Mouse (Mus musculus) MEL (cell line): ENCODE data around the gene Atf3. TPM values are rescaled to one million over a fixed set of nuclear protein-coding genes. Genes with fewer than 3 reads are reported as not detected.
A peak's percentile ranks its signal among the peaks of the same experiment; 100 is the strongest.

Experiments
- DNase-seq: peaks from one replicate; pipeline ENCODE4 v3.0.0; 2011; ENCODE audit warnings: low read depth, low spot score
- H3K27ac ChIP-seq: 2 replicates; pipeline ENCODE4 v1.5.1; 2012; ENCODE audit warnings: low read depth, mild to moderate bottlenecking, control low read depth, low read length, moderate library complexity; ENCODE audit not compliant: control insufficient read depth
- H3K27me3 ChIP-seq, 2 experiments: fragments of 150-350 bp in 1 of 2; sonication (generic) in 1 of 2; 2 replicates each; pipeline ENCODE4 v1.6.1; 2012; ENCODE audit warnings: low read length in 2 of 2, mild to moderate bottlenecking in 2 of 2, improper control_type of control experiment in 1 of 2, moderate library complexity in 1 of 2; ENCODE audit not compliant: insufficient read depth in 2 of 2, control insufficient read depth in 1 of 2
- H3K36me3 ChIP-seq, 2 experiments: 2 replicates each; pipeline ENCODE4 v1.6.1; 2012 to 2014; ENCODE audit warnings: low read length in 2 of 2, improper control_type of control experiment in 1 of 2, inconsistent platforms in 1 of 2, mild to moderate bottlenecking in 1 of 2; ENCODE audit not compliant: insufficient read depth in 2 of 2, control insufficient read depth in 1 of 2
- H3K4me1 ChIP-seq, 2 experiments: fragments of 150-350 bp in 1 of 2; sonication (generic) in 1 of 2; 2 replicates each; pipeline ENCODE4 v1.6.1; 2012; ENCODE audit warnings: low read length in 2 of 2, improper control_type of control experiment in 1 of 2, mild to moderate bottlenecking in 1 of 2; ENCODE audit not compliant: insufficient read depth in 2 of 2, control insufficient read depth in 1 of 2
- H3K4me3 ChIP-seq, 2 experiments: fragments of 150-350 bp in 1 of 2; sonication (generic) in 1 of 2; 2 replicates each; pipeline ENCODE4 v1.5.1; 2012; ENCODE audit warnings: low read depth in 2 of 2, low read length in 2 of 2, mild to moderate bottlenecking in 2 of 2, moderate library complexity in 2 of 2, control low read depth in 1 of 2, improper control_type of control experiment in 1 of 2; ENCODE audit not compliant: control insufficient read depth in 1 of 2, insufficient read depth in 1 of 2
- H3K79me2 ChIP-seq: 2 replicates; pipeline ENCODE4 v1.6.1; 2012; ENCODE audit warnings: mild to moderate bottlenecking, low read length, moderate library complexity; ENCODE audit not compliant: control insufficient read depth, poor library complexity, insufficient read depth
- H3K9ac ChIP-seq: 2 replicates; pipeline ENCODE4 v1.6.1; 2012; ENCODE audit warnings: low read depth, mild to moderate bottlenecking, control low read depth, low read length, moderate library complexity; ENCODE audit not compliant: control insufficient read depth, poor library complexity, severe bottlenecking
- H3K9me3 ChIP-seq: fragments of 150-350 bp; sonication (generic); replicated peaks from 2 replicates; pipeline ENCODE4 v1.6.1; 2012; ENCODE audit warnings: mild to moderate bottlenecking, low read length, improper control_type of control experiment, moderate library complexity; ENCODE audit not compliant: insufficient read depth
- BHLHE40 ChIP-seq: IDR thresholded peaks from 2 replicates; pipeline ENCODE4 v1.6.1; 2012; ENCODE audit warnings: low read depth, mild to moderate bottlenecking, inconsistent platforms, low read length, improper control_type of control experiment, borderline replicate concordance
- CHD1 ChIP-seq: IDR thresholded peaks from 2 replicates; pipeline ENCODE4 v1.6.1; 2012; ENCODE audit warnings: low read depth, mild to moderate bottlenecking, inconsistent platforms, low read length, improper control_type of control experiment
- CTCF ChIP-seq, 3 experiments: IDR thresholded peaks in 2 of 3; conservative IDR thresholded peaks in 1 of 3; 2 replicates each; pipeline ENCODE4 v1.5.1; 2011 to 2012; ENCODE audit warnings: low read length in 3 of 3, low read depth in 2 of 3, mild to moderate bottlenecking in 2 of 3, improper control_type of control experiment in 1 of 3, inconsistent platforms in 1 of 3, mixed read lengths in 1 of 3, moderate library complexity in 1 of 3; ENCODE audit not compliant: control insufficient read depth in 1 of 3, insufficient read depth in 1 of 3, poor library complexity in 1 of 3, severe bottlenecking in 1 of 3
- E2F4 ChIP-seq: IDR thresholded peaks from 2 replicates; pipeline ENCODE4 v1.6.1; 2011; ENCODE audit warnings: low read depth, low read length, improper control_type of control experiment, borderline replicate concordance
- EP300 ChIP-seq, 2 experiments: IDR thresholded peaks; 2 replicates each; pipeline ENCODE4 v1.6.1; 2011; ENCODE audit warnings: improper control_type of control experiment in 2 of 2, low read length in 2 of 2, low read depth in 1 of 2, mild to moderate bottlenecking in 1 of 2
- ETS1 ChIP-seq: IDR thresholded peaks from 2 replicates; pipeline ENCODE4 v1.6.1; 2012; ENCODE audit warnings: low read depth, mild to moderate bottlenecking, inconsistent platforms, low read length, improper control_type of control experiment, moderate library complexity
- GATA1 ChIP-seq: IDR thresholded peaks from 2 replicates; pipeline ENCODE4 v1.6.1; 2011; ENCODE audit warnings: low read depth, low read length, improper control_type of control experiment
- HCFC1 ChIP-seq: IDR thresholded peaks from 2 replicates; pipeline ENCODE4 v1.6.1; 2012; ENCODE audit warnings: low read depth, mild to moderate bottlenecking, inconsistent platforms, low read length, improper control_type of control experiment, moderate library complexity
- JUND ChIP-seq: IDR thresholded peaks from 2 replicates; pipeline ENCODE4 v1.6.1; 2011; ENCODE audit warnings: low read depth, mild to moderate bottlenecking, improper control_type of control experiment, low read length
- KAT2A ChIP-seq: conservative IDR thresholded peaks from 2 replicates; pipeline ENCODE4 v1.6.1; 2012; ENCODE audit warnings: low read depth, low read length, improper control_type of control experiment, inconsistent platforms
- MAFK ChIP-seq: IDR thresholded peaks from 2 replicates; pipeline ENCODE4 v1.6.1; 2011; ENCODE audit warnings: low read depth, mild to moderate bottlenecking, low read length, improper control_type of control experiment, borderline replicate concordance
- MAZ ChIP-seq: IDR thresholded peaks from 2 replicates; pipeline ENCODE4 v1.6.1; 2012; ENCODE audit warnings: low read depth, mild to moderate bottlenecking, inconsistent platforms, low read length, improper control_type of control experiment
- MEF2A ChIP-seq: IDR thresholded peaks from 2 replicates; pipeline ENCODE4 v1.6.1; 2014; ENCODE audit warnings: low read depth, mild to moderate bottlenecking, inconsistent platforms, low read length, improper control_type of control experiment; ENCODE audit not compliant: poor library complexity, insufficient replicate concordance, severe bottlenecking; ENCODE audit errors: extremely low read depth
- MYB ChIP-seq: IDR thresholded peaks from 2 replicates; pipeline ENCODE4 v1.6.1; 2011; ENCODE audit warnings: mild to moderate bottlenecking, low read depth, low read length, improper control_type of control experiment
- MYC ChIP-seq: IDR thresholded peaks from 2 replicates; pipeline ENCODE4 v1.6.1; 2011; ENCODE audit warnings: low read depth, mild to moderate bottlenecking, low read length, improper control_type of control experiment, moderate library complexity
- NELFE ChIP-seq: IDR thresholded peaks from 2 replicates; pipeline ENCODE4 v1.6.1; 2011; ENCODE audit warnings: low read depth, low read length, improper control_type of control experiment
- NRF1 ChIP-seq: IDR thresholded peaks from 2 replicates; pipeline ENCODE4 v1.6.1; 2014; ENCODE audit warnings: low read depth, mild to moderate bottlenecking, inconsistent platforms, low read length, improper control_type of control experiment, moderate library complexity; ENCODE audit not compliant: poor library complexity, insufficient read depth, severe bottlenecking
- POLR2AphosphoS2 ChIP-seq: IDR thresholded peaks from 2 replicates; pipeline ENCODE4 v1.6.1; 2011; ENCODE audit warnings: low read length, improper control_type of control experiment
- RAD21 ChIP-seq: IDR thresholded peaks from 2 replicates; pipeline ENCODE4 v1.6.1; 2011; ENCODE audit warnings: mild to moderate bottlenecking, low read depth, low read length, improper control_type of control experiment
- SIN3A ChIP-seq: IDR thresholded peaks from 2 replicates; pipeline ENCODE4 v1.6.1; 2012; ENCODE audit warnings: low read length, improper control_type of control experiment, inconsistent platforms
- SMC3 ChIP-seq: IDR thresholded peaks from 2 replicates; pipeline ENCODE4 v1.6.1; 2011; ENCODE audit warnings: low read depth, low read length, improper control_type of control experiment
- TAL1 ChIP-seq: IDR thresholded peaks from 2 replicates; pipeline ENCODE4 v1.6.1; 2012; ENCODE audit warnings: mild to moderate bottlenecking, inconsistent platforms, low read length, moderate library complexity, mixed read lengths
- TBP ChIP-seq: IDR thresholded peaks from 2 replicates; pipeline ENCODE4 v1.8.0; 2011; ENCODE audit warnings: low read depth, low read length, improper control_type of control experiment
- USF1 ChIP-seq: IDR thresholded peaks from 2 replicates; pipeline ENCODE4 v1.6.1; 2014; ENCODE audit warnings: low read depth, mild to moderate bottlenecking, inconsistent platforms, low read length, improper control_type of control experiment, moderate library complexity
- ZKSCAN1 ChIP-seq: IDR thresholded peaks from 2 replicates; pipeline ENCODE4 v1.6.1; 2012; ENCODE audit warnings: low read depth, mild to moderate bottlenecking, inconsistent platforms, low read length, improper control_type of control experiment, moderate library complexity
- ZMIZ1 ChIP-seq: IDR thresholded peaks from 2 replicates; pipeline ENCODE4 v1.6.1; 2012; ENCODE audit warnings: low read depth, mild to moderate bottlenecking, inconsistent platforms, low read length, improper control_type of control experiment, moderate library complexity
- polyA plus RNA-seq, 2 experiments: library from polyadenylated mRNA; stranded (reverse) in 1 of 2; unstranded in 1 of 2; fragments of >175 nt in 1 of 2; fragments of >200 nt in 1 of 2; gene quantifications; 2 replicates each; pipeline versions ENCODE4 v1.2.1 to v1.2.4; 2012; ENCODE audit warnings: low replicate concordance in 2 of 2, low read depth in 1 of 2; ENCODE audit not compliant: insufficient read length in 2 of 2, insufficient read depth in 1 of 2, missing spikeins in 1 of 2
- total RNA-seq: library from RNA; depleted of rRNA; stranded (reverse); fragments of 300-350 nt; gene quantifications from 2 replicates; pipeline ENCODE4 v1.2.3, GENCODE M21; 2012

The Atf3 gene
- total and polyA plus RNA-seq, 3 experiments, result 0.46 to 1.4 TPM; not detected in 1

GRCm38 (mm10) chr1:191224981-191225703, 7.3 kb upstream of the Atf3 start:
- Histone ChIP-seq H3K9ac (peak overlapping the region; percentile 83), H3K4me1 (peaks cover 7 to 17% of the 10 kb centered on the region in 2 experiments; a peak in 3 of 4 replicates), H3K36me3 (peaks cover 0 to 12% of the 10 kb centered on the region in 2 experiments; a peak in 2 of 4 replicates)
- peak; percentile 76 for DNase-seq
- no peak for TF ChIP-seq NRF1
- TF ChIP-seq TAL1, result no peak
- TF ChIP-seq NELFE, result no peak
- TF ChIP-seq ZMIZ1, result no peak
- no peak for TF ChIP-seq CTCF (IDR thresholded peaks at IDR 0.05 in 2 of 3, conservative IDR thresholded peaks at IDR 0.05 in 1 of 3; ENCODE audit: control insufficient read depth in 1 of 3, insufficient read depth in 1 of 3, low read depth in 2 of 3, low read length in 3 of 3, poor library complexity in 1 of 3, severe bottlenecking in 1 of 3)
- no peak for TF ChIP-seq TBP
- TF ChIP-seq KAT2A, result no peak
- TF ChIP-seq MYC, result no peak
- no peak for TF ChIP-seq CHD1
- no peak for TF ChIP-seq GATA1
- no peak for TF ChIP-seq ETS1
- no peak for TF ChIP-seq JUND
- no peak for TF ChIP-seq MYB
- TF ChIP-seq SIN3A, result no peak
- no peak for TF ChIP-seq ZKSCAN1
- TF ChIP-seq MAZ, result no peak
- no peak for TF ChIP-seq RAD21
- TF ChIP-seq E2F4, result no peak
- no peak for TF ChIP-seq EP300 (IDR thresholded peaks at IDR 0.05; ENCODE audit: low read depth in 1 of 2, low read length in 2 of 2)
- TF ChIP-seq, all 39 proteins: peak for 0
- H3K4me3 ChIP-seq, result peak overlapping the region; percentile 83 to 86
- H3K79me2 ChIP-seq, result peaks cover 9% of the 10 kb centered on the region
- H3K27ac ChIP-seq, result peak overlapping the region; percentile 64
- no peaks in the 10 kb centered on the region for H3K9me3 ChIP-seq
- no peaks in the 10 kb centered on the region for H3K27me3 ChIP-seq

DNA sequence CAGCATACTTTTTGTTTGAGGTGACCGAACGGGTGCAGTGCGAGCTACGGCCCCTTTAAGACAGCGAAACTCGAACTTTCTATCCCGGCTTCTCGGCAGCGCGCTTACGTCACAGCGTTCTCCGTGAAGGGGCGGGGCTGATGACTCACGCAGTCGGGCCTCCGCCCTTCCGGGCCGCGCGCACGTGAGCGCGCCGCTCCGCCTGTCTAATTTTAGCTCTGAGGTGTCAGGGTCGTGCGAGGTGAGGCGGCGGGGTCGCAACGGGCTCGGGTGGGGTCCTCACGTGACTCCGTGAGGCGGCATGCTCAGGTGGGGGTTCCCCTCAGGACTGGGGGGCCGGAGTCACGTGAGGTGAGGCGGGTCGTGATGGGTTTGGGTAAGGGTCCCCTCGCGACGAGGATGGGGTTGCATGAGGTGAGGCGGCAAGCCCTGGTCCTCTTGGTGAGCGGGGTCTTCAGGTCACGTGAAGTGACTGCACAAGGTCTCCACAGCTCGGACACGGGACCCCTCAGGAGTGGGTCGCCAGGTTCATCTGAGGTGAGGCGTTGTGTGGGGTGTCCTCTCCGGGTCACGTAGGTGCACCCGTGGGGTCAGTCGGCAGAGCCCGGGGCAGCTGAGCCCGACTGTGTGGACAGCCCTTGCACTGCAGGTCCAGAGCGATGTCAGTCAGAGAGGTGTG, 6.6 kb upstream of the Atf3 start:
- H3K27me3 ChIP-seq, result no peaks in the 10 kb centered on the region
- H3K36me3 ChIP-seq, result peaks cover 0 to 12% of the 10 kb centered on the region in 2 experiments; a peak in 2 of 4 replicates
- H3K79me2 ChIP-seq, result peaks cover 9% of the 10 kb centered on the region
- H3K4me1 ChIP-seq, result peaks cover 7 to 17% of the 10 kb centered on the region in 2 experiments; a peak in 3 of 4 replicates
- peak overlapping the region; percentile 83 for H3K9ac ChIP-seq
- peak; percentile 96 for DNase-seq
- H3K4me3 ChIP-seq, result peak overlapping the region; percentile 83 to 86
- H3K9me3 ChIP-seq, result no peaks in the 10 kb centered on the region
- peak overlapping the region; percentile 64 for H3K27ac ChIP-seq
- TF ChIP-seq NRF1 (peak; percentile 37; the same call in 1 of the 2 replicates), TAL1 (no peak), MYB (no peak), POLR2AphosphoS2 (peak; percentile 78; the same call in 1 of the 2 replicates), MAZ (peak; percentile 66; the same call in 1 of the 2 replicates), SMC3 (no peak), CTCF (IDR thresholded peaks at IDR 0.05 in 2 of 3, conservative IDR thresholded peaks at IDR 0.05 in 1 of 3; ENCODE audit: control insufficient read depth in 1 of 3, insufficient read depth in 1 of 3, low read depth in 2 of 3, low read length in 3 of 3, poor library complexity in 1 of 3, severe bottlenecking in 1 of 3) (no peak), ZMIZ1 (0 out of 2 replicates have a peak, but pooled peaks have one; percentile 51), NELFE (peak; percentile 70), USF1 (peak; percentile 87), MAFK (no peak), MEF2A (peak; percentile 94; the same call in 1 of the 2 replicates), ZKSCAN1 (no peak), BHLHE40 (peak; percentile 99), E2F4 (no peak), HCFC1 (peak; percentile 79), TBP (peak; percentile 61)
